Mouse (Mus musculus): Measurements from ENCODE around the gene 1700122O11Rik.

1700122O11Rik gene

GRCm38 (mm10) chr17:48028250-48028649 lies 9.8 kb downstream of the 1700122O11Rik start:
- DNase-seq (ENCODE audit: extremely low spot score), result no peak

- no peak for DNase-seq (ENCODE audit: extremely low spot score)
These were observed 10.4 kb downstream of the 1700122O11Rik start for GRCm38 (mm10) chr17:48027677-48028076.

GRCm38 (mm10) chr17:48027019-48027418 lies 11.1 kb downstream of the 1700122O11Rik start:
- DNase-seq (ENCODE audit: extremely low spot score), result no peak

- DNase-seq (ENCODE audit: extremely low spot score), result no peak
These were observed 14.0 kb downstream of the 1700122O11Rik start for GRCm38 (mm10) chr17:48024045-48024444.

GRCm38 (mm10) chr17:48019585-48019984 lies 18.5 kb downstream of the 1700122O11Rik start:
- no peak for DNase-seq (ENCODE audit: extremely low spot score)

- DNase-seq (ENCODE audit: extremely low spot score), result no peak
These were observed 21.5 kb downstream of the 1700122O11Rik start for GRCm38 (mm10) chr17:48016566-48016965.

GRCm38 (mm10) chr17:48012561-48012960 lies 25.5 kb downstream of the 1700122O11Rik start:
- no peak for DNase-seq (ENCODE audit: extremely low spot score)

GRCm38 (mm10) chr17:48011105-48011504 lies 27.0 kb downstream of the 1700122O11Rik start:
- no peak for DNase-seq (ENCODE audit: extremely low spot score)

- DNase-seq (ENCODE audit: extremely low spot score), result no peak
These were observed 27.8 kb downstream of the 1700122O11Rik start for GRCm38 (mm10) chr17:48010283-48010682.

- DNase-seq (ENCODE audit: extremely low spot score), result no peak
These were observed 32.3 kb downstream of the 1700122O11Rik start for GRCm38 (mm10) chr17:48005816-48006215.

GRCm38 (mm10) chr17:48005091-48005490 lies 33.0 kb downstream of the 1700122O11Rik start:
- peak; percentile 68 for DNase-seq (ENCODE audit: extremely low spot score)

- no peak for DNase-seq (ENCODE audit: extremely low spot score)
These were observed 33.5 kb downstream of the 1700122O11Rik start for GRCm38 (mm10) chr17:48004619-48005018.

- DNase-seq (ENCODE audit: extremely low spot score), result no peak
These were observed 35.6 kb downstream of the 1700122O11Rik start for GRCm38 (mm10) chr17:48002486-48002885.

GRCm38 (mm10) chr17:48001586-48002361 lies 36.3 kb downstream of the 1700122O11Rik start:
- DNase-seq (ENCODE audit: extremely low spot score), result peak; percentile 73

- no peak for DNase-seq (ENCODE audit: extremely low spot score)
These were observed 36.9 kb downstream of the 1700122O11Rik start for GRCm38 (mm10) chr17:48001157-48001556.

- no peak for DNase-seq (ENCODE audit: extremely low spot score)
These were observed 38.3 kb downstream of the 1700122O11Rik start for GRCm38 (mm10) chr17:47999812-48000211.

GRCm38 (mm10) chr17:47999403-47999802 lies 38.7 kb downstream of the 1700122O11Rik start:
- DNase-seq (ENCODE audit: extremely low spot score), result no peak

- DNase-seq (ENCODE audit: extremely low spot score), result no peak
These were observed 40.3 kb downstream of the 1700122O11Rik start for GRCm38 (mm10) chr17:47997806-47998205.

- DNase-seq (ENCODE audit: extremely low spot score), result no peak
These were observed 47.5 kb downstream of the 1700122O11Rik start for GRCm38 (mm10) chr17:47990392-47991123.

GRCm38 (mm10) chr17:47989951-47990378 lies 48.1 kb downstream of the 1700122O11Rik start:
- DNase-seq (ENCODE audit: extremely low spot score), result peak; percentile 88

GRCm38 (mm10) chr17:47988811-47989210 lies 49.3 kb downstream of the 1700122O11Rik start:
- peak; percentile 76 for DNase-seq (ENCODE audit: extremely low spot score)

- DNase-seq (ENCODE audit: extremely low spot score), result no peak
These were observed 50.0 kb downstream of the 1700122O11Rik start for GRCm38 (mm10) chr17:47988074-47988473.

All from embryo, embryonic 9.5 days (tissue).